Mouse (Mus musculus): Measurements from ENCODE around the gene Tlx3.

DNA sequence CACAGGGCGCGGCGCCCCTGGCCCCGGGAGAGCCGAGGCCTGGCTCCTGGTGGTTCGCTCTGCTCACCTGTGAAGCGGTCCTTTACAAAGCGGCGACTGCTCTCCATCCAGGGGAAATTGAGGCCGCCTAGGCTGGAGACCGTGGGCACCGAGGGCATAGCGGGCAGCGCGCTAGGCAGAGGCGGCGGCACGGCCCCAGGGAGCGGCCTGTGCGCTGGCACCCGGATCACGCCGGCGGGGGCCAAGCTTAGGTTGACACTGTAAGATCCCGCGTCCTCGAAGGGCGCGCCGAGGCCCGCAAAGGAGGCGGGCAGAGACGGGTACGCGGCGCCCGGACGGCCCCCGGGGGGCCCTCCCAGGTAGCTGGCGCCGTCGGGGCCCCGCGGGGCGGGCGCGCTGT, 417 bp downstream of the Tlx3 start:
- TF ChIP-seq POLR2A (IDR thresholded peaks at IDR 0.05; ENCODE audit: insufficient read length, low read depth) = no peak
- no peak for TF ChIP-seq TCF12 (IDR thresholded peaks at IDR 0.05; ENCODE audit: insufficient read depth, poor library complexity, severe bottlenecking)
